Mouse (Mus musculus) skeletal muscle tissue, adult 2 months (tissue): ENCODE results near the gene Trim28.
"Not testable (repeated sequence)": the region's sequence is repeated elsewhere in the genome, so short reads cannot be mapped to it uniquely, and the experiment has no call there.

Experiments
- DNase-seq: peaks from one replicate; pipeline ENCODE4 v3.0.0-alpha.2; 2012; ENCODE audit warnings: low read depth, low spot score

Gene Trim28

GRCm38 (mm10) chr7:13063399-13063798 is 64.5 kb downstream of the Trim28 start:
- DNase-seq, result not testable (repeated sequence)

GRCm38 (mm10) chr7:13072293-13072692 is 73.4 kb downstream of the Trim28 start:
- DNase-seq, result no peak
